Mouse (Mus musculus) liver, adult 2 months (tissue): Measurements from ENCODE around the gene Susd2. TPM values are rescaled to one million over a fixed set of nuclear protein-coding genes. Genes with fewer than 3 reads are reported as not detected.

Experiments used
- DNase-seq: peaks from one replicate; pipeline ENCODE4 v3.0.0-alpha.2; 2011; ENCODE audit warnings: low read depth, low spot score; ENCODE audit errors: extremely low read depth
- H3K27ac ChIP-seq: fragments of 200-500 bp; replicated peaks from 2 replicates; pipeline ENCODE4 v1.5.1; 2012; ENCODE audit warnings: low read depth, mild to moderate bottlenecking, control low read depth, inconsistent platforms, low read length; ENCODE audit not compliant: insufficient read depth
- H3K27me3 ChIP-seq: fragments of 200-500 bp; 2 replicates; pipeline ENCODE4 v1.6.1; 2012; ENCODE audit warnings: mild to moderate bottlenecking, moderate library complexity, low read length, inconsistent platforms; ENCODE audit not compliant: control insufficient read depth, insufficient read depth
- H3K36me3 ChIP-seq: fragments of 200-500 bp; 2 replicates; pipeline ENCODE4 v1.6.1; 2012; ENCODE audit warnings: low read length, inconsistent platforms; ENCODE audit not compliant: control insufficient read depth, insufficient read depth
- H3K4me1 ChIP-seq: fragments of 200-500 bp; 2 replicates; pipeline ENCODE4 v1.6.1; 2011; ENCODE audit warnings: low read length; ENCODE audit not compliant: control insufficient read depth, insufficient read depth
- H3K4me3 ChIP-seq: fragments of 200-500 bp; 2 replicates; pipeline ENCODE4 v1.5.1; 2011; ENCODE audit warnings: low read depth, mild to moderate bottlenecking, control low read depth, low read length, moderate library complexity; ENCODE audit not compliant: insufficient read depth
- H3K79me2 ChIP-seq: fragments of 200-500 bp; 2 replicates; pipeline ENCODE4 v1.6.1; 2012; ENCODE audit warnings: inconsistent platforms, mild to moderate bottlenecking, low read length, moderate library complexity; ENCODE audit not compliant: control insufficient read depth, insufficient read depth
- H3K9ac ChIP-seq: fragments of 200-500 bp; 2 replicates; pipeline ENCODE4 v1.6.1; 2012; ENCODE audit warnings: low read depth, mild to moderate bottlenecking, control low read depth, inconsistent platforms, low read length
- CTCF ChIP-seq: fragments of 200-500 bp; IDR thresholded peaks from 2 replicates; pipeline ENCODE4 v1.5.1; 2011; ENCODE audit warnings: low read depth, low read length, control low read depth
- POLR2A ChIP-seq: fragments of 200-500 bp; IDR thresholded peaks from 2 replicates; pipeline ENCODE4 v1.6.1; 2011; ENCODE audit warnings: low read length, control low read depth; ENCODE audit not compliant: insufficient read depth; ENCODE audit errors: extremely low read depth
- WGBS: fragments of 180-500 bp; shearing (Covaris S2); methylation state at CpG from one replicate; pipeline ENCODE4 v1.1.7; 2018; 5-methylcytosine and 5-hydroxymethylcytosine counted together
- polyA plus RNA-seq: library from polyadenylated mRNA; depleted of rRNA; stranded (reverse); fragments of >200 nt; gene quantifications from 2 replicates; pipeline ENCODE4 v1.2.3, GENCODE M21; 2012
- total RNA-seq: library from RNA; depleted of rRNA; stranded (reverse); fragments of >200 nt; gene quantifications from 2 replicates; pipeline ENCODE4 v1.2.3, GENCODE M21; 2014

The Susd2 gene
- total and polyA plus RNA-seq, 2 experiments = 1.0 to 2.0 TPM

GRCm38 (mm10) chr10:75616044-75616443, 27.8 kb downstream of the Susd2 start:
- H3K36me3 ChIP-seq = no peaks in the 10 kb centered on the region
- H3K9ac ChIP-seq = no peak overlapping the region
- TF ChIP-seq POLR2A (no peak), CTCF (no peak)
- no peak overlapping the region for H3K27ac ChIP-seq
- no peaks in the 10 kb centered on the region for H3K4me1 ChIP-seq
- no peaks in the 10 kb centered on the region for H3K27me3 ChIP-seq
- H3K79me2 ChIP-seq = no peaks in the 10 kb centered on the region
- no peak overlapping the region for H3K4me3 ChIP-seq
- DNase-seq = no peak
- 88% methylated on average over 4 of the region's 4 CpGs for WGBS

DNA sequence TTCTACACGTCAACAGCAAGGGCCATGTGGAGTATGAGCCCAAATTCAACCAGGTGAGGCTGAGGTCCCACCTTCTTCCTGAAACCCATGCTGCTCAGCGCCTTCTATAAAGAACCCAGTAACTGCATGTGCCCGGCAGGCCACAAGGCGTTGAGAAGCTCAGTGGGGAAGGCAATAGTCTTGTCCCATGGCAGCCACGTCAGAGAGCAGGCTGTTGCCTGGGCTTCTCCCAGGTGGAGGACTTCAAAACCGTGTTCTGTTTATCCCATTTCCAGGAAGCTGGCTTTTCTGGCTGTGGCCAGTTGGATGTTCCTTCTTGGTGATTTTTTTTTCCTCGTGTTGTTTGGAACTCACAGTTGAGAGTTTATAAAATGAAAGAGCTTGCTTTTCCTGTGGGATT, 33.3 kb downstream of the Susd2 start:
- Histone ChIP-seq H3K4me3 (no peak overlapping the region), H3K27me3 (no peaks in the 10 kb centered on the region), H3K27ac (no peak overlapping the region), H3K4me1 (no peaks in the 10 kb centered on the region), H3K79me2 (no peaks in the 10 kb centered on the region), H3K36me3 (no peaks in the 10 kb centered on the region), H3K9ac (no peak overlapping the region)
- no peak for DNase-seq
- no peak for TF ChIP-seq POLR2A
- TF ChIP-seq CTCF = no peak
- 73% methylated on average over 7 of the region's 7 CpGs for WGBS

GRCm38 (mm10) chr10:75608975-75609374, 34.8 kb downstream of the Susd2 start:
- 88% methylated on average over 11 of the region's 11 CpGs for WGBS
- Histone ChIP-seq H3K79me2 (no peaks in the 10 kb centered on the region), H3K27me3 (no peaks in the 10 kb centered on the region), H3K4me3 (no peak overlapping the region), H3K9ac (no peak overlapping the region), H3K4me1 (no peaks in the 10 kb centered on the region), H3K36me3 (no peaks in the 10 kb centered on the region), H3K27ac (no peak overlapping the region)
- TF ChIP-seq CTCF (no peak), POLR2A (no peak)
- DNase-seq = no peak

GRCm38 (mm10) chr10:75607253-75607652, 36.6 kb downstream of the Susd2 start:
- Histone ChIP-seq H3K36me3 (no peaks in the 10 kb centered on the region), H3K4me1 (no peaks in the 10 kb centered on the region), H3K27me3 (no peaks in the 10 kb centered on the region), H3K79me2 (no peaks in the 10 kb centered on the region), H3K4me3 (no peak overlapping the region), H3K9ac (no peak overlapping the region), H3K27ac (no peak overlapping the region)
- WGBS = 95% methylated on average over 4 of the region's 4 CpGs
- TF ChIP-seq POLR2A (no peak), CTCF (no peak)
- DNase-seq = no peak

DNA sequence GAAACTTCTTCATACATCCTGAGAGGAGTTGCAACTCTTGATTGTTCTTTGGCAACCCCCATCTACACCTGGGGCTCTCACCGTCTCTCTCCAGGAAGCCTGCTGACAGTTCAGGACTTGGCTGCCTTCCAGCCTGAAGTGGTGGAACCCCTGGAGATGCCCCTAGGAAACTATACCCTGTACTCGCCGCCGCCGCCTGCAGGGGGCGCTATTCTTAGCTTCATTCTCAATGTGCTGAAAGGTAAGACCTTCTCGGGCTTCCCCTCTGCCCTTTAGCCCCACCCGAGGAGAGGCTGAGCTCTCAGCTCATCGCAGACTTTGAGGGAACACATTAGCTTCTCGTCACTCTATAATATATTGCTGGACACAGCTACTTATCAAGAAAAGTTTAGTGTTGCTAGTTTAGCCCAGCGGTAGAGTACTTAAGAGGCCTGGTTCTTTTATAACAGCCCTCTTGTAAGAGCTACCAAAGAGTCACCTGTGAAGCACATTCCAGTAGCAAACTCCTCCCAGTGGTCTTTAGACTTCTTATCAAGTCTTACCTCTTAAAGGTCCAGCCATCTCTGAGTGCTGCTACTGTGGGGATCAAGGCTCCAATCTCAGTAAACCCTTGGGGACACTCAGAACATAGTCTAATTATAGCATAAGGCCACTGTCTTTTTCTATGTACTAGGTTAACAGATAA, 38.5 kb downstream of the Susd2 start:
- H3K4me1 ChIP-seq = no peaks in the 10 kb centered on the region
- H3K27me3 ChIP-seq = no peaks in the 10 kb centered on the region
- no peak for DNase-seq
- no peak overlapping the region for H3K9ac ChIP-seq
- no peaks in the 10 kb centered on the region for H3K79me2 ChIP-seq
- H3K36me3 ChIP-seq = no peaks in the 10 kb centered on the region
- TF ChIP-seq POLR2A = no peak
- no peak for TF ChIP-seq CTCF
- no peak overlapping the region for H3K27ac ChIP-seq
- no peak overlapping the region for H3K4me3 ChIP-seq
- WGBS = 39% methylated on average over 11 of the region's 11 CpGs

GRCm38 (mm10) chr10:75600189-75600730, 43.5 kb downstream of the Susd2 start:
- WGBS = 86% methylated on average over 7 of the region's 7 CpGs
- Histone ChIP-seq H3K36me3 (no peaks in the 10 kb centered on the region), H3K79me2 (no peaks in the 10 kb centered on the region), H3K27me3 (no peaks in the 10 kb centered on the region), H3K27ac (no peak overlapping the region), H3K4me3 (no peak overlapping the region), H3K4me1 (no peaks in the 10 kb centered on the region), H3K9ac (no peak overlapping the region)
- no peak for DNase-seq
- no peak for TF ChIP-seq POLR2A
- TF ChIP-seq CTCF = no peak
